Mouse (Mus musculus) intestine, postnatal 0 days (tissue): ENCODE results near the gene Dach2. TPM values are rescaled to one million over a fixed set of nuclear protein-coding genes. Genes with fewer than 3 reads are reported as not detected.

Experiments used
- ATAC-seq: fragments of 200-750 bp; cut with Nextera tagmentation; 2 replicates; pipeline ENCODE4 v1.8.0; 2017; ENCODE audit warnings: mild to moderate bottlenecking, moderate TSS enrichment, moderate library complexity
- H3K27ac ChIP-seq: fragments of 300-500 bp; sonication (generic); 2 replicates; pipeline ENCODE4 v1.5.1; 2014; ENCODE audit warnings: mild to moderate bottlenecking, low read depth, low read length, moderate library complexity
- H3K27me3 ChIP-seq: fragments of 300-500 bp; sonication (generic); replicated peaks from 2 replicates; pipeline ENCODE4 v1.6.1; 2014; ENCODE audit warnings: low read length, mixed read lengths; ENCODE audit not compliant: control insufficient read depth, insufficient read depth
- H3K36me3 ChIP-seq: fragments of 300-500 bp; sonication (generic); 2 replicates; pipeline ENCODE4 v1.6.1; 2014; ENCODE audit warnings: mild to moderate bottlenecking, moderate library complexity; ENCODE audit not compliant: control insufficient read depth, insufficient read depth
- H3K4me1 ChIP-seq: fragments of 300-500 bp; sonication (generic); replicated peaks from 2 replicates; pipeline ENCODE4 v1.6.1; 2014; ENCODE audit warnings: antibody characterized with exemption, low read length, mixed read lengths; ENCODE audit not compliant: control insufficient read depth, insufficient read depth
- H3K4me2 ChIP-seq: fragments of 300-500 bp; sonication (generic); replicated peaks from 2 replicates; pipeline ENCODE4 v1.6.1; 2014; ENCODE audit warnings: low read depth, mild to moderate bottlenecking, moderate library complexity
- H3K4me3 ChIP-seq: fragments of 300-500 bp; sonication (generic); 2 replicates; pipeline ENCODE4 v1.5.1; 2014; ENCODE audit warnings: low read depth, low read length
- H3K9ac ChIP-seq: fragments of 300-500 bp; sonication (generic); 2 replicates; pipeline ENCODE4 v1.6.1; 2014; ENCODE audit warnings: mild to moderate bottlenecking, low read depth, low read length
- H3K9me3 ChIP-seq: fragments of 300-500 bp; sonication (generic); 2 replicates; pipeline ENCODE4 v1.6.1; 2016; ENCODE audit warnings: mixed run types; ENCODE audit not compliant: control insufficient read depth
- CTCF ChIP-seq: sonication (generic); IDR thresholded peaks from 2 replicates; pipeline ENCODE4 v1.5.1; 2016; ENCODE audit warnings: low read depth, mild to moderate bottlenecking, control low read depth, antibody characterized with exemption, moderate library complexity
- WGBS: fragments of 180-500 bp; shearing (Covaris S2); extraction: QIAGEN DNeasy Blood & Tissue Kit; methylation state at CpG from one replicate; pipeline ENCODE4 v1.1.7; 2014; 5-methylcytosine and 5-hydroxymethylcytosine counted together
- polyA plus RNA-seq: library from polyadenylated mRNA; unstranded; fragments of >200 nt; fragmentation: Nextera tagmentation; extraction: Ambion mirVana; gene quantifications from 2 replicates; pipeline ENCODE4 v1.2.1, GENCODE M21; 2015

Gene Dach2
- polyA plus RNA-seq, 1 experiment from 2014 or later = 0.80 TPM

- ATAC-seq = no peak
- Histone ChIP-seq H3K4me2 (no peak overlapping the region), H3K4me3 (no peak overlapping the region), H3K36me3 (no peaks in the 10 kb centered on the region), H3K27ac (no peak overlapping the region), H3K4me1 (no peaks in the 10 kb centered on the region), H3K27me3 (no peaks in the 10 kb centered on the region), H3K9me3 (no peaks in the 10 kb centered on the region), H3K9ac (no peak overlapping the region)
- WGBS = 53% methylated on average over 2 of the region's 2 CpGs
- TF ChIP-seq CTCF = no peak
Measured at GRCm38 (mm10) chrX:113867835-113868495, 570.7 kb downstream of the Dach2 start.

Other genes with a start within 250 kb of the Dach2 start
- 8.2 and 8.3 TPM in 2 replicates for gene Chm, start 112.0 kb upstream of the Dach2 start, polyA plus RNA-seq